Mouse (Mus musculus) retina, postnatal 7 days (tissue): Measurements from ENCODE around the gene Ctdspl.

Experiments used
- DNase-seq: peaks from one replicate; pipeline ENCODE4 v3.0.0-alpha.2; 2012; ENCODE audit warnings: low read depth, low spot score

The Ctdspl gene

GRCm38 (mm10) chr9:118988787-118989580 is 62.7 kb downstream of the Ctdspl start:
- DNase-seq: no peak

- DNase-seq: no peak
These were observed 64.2 kb downstream of the Ctdspl start for GRCm38 (mm10) chr9:118990490-118990889.

GRCm38 (mm10) chr9:118991750-118992585 is 65.7 kb downstream of the Ctdspl start:
- DNase-seq: no peak

- DNase-seq: no peak
These were observed 66.3 kb downstream of the Ctdspl start for GRCm38 (mm10) chr9:118992586-118992955.

DNA sequence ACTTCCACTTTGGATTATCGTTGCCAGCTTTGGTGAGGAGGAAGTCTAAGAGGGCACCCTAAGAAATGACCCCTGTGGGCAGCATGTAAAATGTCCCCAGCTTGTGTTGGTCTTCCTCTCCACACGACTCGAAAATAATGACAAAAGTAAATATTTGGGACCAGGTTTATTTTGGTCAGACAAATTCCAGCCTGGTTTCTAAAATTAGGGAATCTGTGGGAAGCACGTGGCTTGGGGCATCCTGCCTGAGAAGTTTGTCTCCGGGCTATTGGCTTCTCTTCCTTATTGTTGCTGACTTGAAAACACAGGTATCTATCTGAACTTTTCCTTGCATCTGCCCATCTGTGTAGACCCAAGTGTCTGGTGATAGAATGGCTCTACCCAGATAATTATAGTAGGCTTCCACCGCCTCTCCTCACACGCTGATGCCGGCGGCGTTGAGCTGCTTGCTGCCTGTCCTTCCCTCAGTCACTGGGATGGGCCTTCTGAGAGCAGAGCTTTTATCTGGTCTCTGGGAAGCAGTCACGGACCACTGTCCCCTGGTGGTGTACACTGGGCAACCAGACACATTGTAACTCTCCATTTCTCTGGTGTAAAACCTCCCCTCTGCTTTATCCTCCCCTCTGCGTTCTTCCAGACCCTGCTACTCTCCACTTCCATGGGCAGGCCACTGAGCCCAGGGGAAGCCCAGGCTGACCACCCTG is 68.4 kb downstream of the Ctdspl start:
- no peak for DNase-seq

DNA sequence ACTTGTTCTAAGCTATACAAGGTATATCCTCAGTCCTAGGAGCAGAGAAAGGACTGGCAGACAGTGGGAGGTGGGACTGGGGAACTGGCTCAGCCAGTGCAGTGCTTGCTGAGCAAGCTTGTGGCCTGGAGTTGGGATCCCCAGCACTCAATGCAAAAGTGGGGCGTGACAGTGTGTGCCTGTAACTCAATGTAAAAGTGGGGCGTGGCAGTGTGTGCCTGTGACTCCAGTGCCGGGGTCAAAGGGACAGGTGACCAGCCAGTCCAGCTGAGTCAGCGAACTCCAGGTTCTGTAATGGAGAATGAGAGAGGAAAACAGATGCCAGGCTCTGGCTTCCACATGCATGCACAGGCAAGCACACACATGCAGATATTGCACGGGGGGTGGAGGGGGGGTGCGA is 69.3 kb downstream of the Ctdspl start:
- no peak for DNase-seq

GRCm38 (mm10) chr9:118997241-118997640 is 71.0 kb downstream of the Ctdspl start:
- no peak for DNase-seq

GRCm38 (mm10) chr9:119000196-119000595 is 73.9 kb downstream of the Ctdspl start:
- no peak for DNase-seq

- DNase-seq: no peak
These were observed 76.0 kb downstream of the Ctdspl start for GRCm38 (mm10) chr9:119002267-119002666.

DNA sequence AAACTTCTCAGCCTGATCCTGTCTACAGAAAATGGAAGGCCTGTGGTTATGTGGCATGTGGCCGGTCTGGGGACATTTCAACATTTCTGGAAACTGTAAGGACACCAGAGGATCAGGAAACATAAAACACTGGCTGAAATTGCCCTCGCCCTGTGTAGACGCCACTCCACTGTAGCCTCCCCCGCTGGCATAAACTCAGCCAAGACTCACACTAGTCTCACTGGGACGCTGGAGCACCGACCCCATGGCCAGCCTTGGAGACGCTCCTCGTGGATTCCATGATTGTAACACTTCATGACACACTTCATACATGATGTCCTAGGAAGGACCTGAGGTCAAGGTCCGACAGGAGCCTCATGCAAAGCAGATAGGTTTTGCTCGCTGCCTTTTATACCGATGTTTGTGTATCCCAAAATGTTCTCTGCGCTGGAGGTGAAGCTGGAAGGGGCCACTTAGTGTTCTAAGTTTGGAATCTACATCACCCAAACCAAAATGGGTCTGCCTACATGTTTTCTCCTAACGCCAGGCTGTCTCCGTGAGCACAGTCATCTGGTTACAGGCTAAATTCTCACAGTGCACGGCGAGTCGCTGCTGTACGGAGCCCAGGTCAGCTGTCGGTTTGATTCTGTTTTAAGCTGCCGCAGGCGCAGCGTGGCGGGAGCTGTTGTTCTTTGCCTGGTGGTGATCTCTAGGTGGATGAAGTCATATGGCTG is 77.9 kb downstream of the Ctdspl start:
- DNase-seq: no peak

DNA sequence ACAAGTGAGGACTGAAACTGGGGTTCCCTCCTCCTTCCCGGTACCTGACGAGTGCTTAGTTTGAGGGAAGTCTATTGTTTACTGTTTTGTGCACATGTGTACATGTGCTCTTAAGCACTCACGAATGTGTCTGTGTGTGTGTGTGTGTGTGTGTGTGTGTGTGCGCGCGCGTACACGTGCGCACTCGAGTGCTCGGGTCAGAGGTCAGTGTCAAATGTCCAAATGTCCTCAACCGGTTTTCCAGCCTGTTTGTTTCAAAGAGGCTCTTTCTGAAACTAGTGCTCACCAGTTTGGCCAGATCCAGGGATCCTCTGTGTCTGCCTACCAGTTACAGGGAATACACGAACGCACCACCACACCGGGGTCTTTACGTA is 78.4 kb downstream of the Ctdspl start:
- DNase-seq: no peak

DNA sequence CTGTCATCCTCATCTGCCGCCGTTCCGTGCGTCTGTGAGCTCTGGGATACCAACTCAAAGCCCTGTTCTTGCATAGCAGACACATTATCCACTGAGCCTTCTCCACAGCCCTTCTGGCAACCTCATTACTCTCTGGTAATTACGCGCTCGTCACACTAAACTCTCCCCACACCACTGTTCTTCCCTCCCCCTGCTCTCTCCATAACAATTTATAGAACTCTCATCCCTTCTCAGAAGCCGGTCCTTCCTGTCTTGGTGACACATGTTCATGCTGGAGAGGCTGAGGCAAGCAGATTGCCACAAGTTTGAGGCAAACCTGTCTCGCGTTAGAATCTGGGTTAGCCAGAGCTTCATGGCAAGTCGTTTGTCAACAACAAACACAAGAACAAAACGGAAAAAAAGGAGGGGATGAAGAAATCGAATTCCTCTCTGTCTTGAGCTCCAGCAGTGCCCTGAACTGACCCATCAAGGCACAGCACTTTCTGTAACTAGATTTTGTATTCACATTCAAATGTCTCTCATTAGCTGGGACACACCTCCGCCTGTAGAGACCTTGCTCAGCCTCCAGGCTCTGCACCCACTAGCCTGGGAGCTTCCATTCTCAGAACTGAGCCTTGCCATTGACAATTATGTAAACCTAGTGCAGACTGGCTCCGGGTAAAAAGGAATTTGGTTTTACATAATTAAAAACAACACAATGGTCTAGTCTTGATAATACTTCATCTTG is 79.2 kb downstream of the Ctdspl start:
- no peak for DNase-seq

GRCm38 (mm10) chr9:119007266-119007665 is 81.0 kb downstream of the Ctdspl start:
- no peak for DNase-seq

DNA sequence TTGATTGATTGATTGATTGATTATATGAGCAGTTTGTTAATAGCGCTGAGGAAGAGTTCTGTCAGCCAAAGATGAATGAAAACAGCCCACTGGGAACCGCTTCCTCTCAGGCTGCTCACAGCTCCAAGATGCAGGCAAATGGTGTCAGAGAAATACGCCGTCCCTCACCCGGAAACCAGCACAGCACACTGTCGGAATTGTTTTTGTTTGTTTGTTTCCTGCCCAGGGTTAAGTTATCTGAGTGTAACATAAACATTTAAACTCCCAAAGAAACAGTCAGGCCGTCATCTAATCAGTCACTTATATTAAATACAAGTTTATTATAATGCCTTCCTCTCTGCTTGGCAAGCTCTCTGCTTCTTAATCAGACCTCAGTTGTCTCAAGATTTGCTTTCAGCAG is 82.6 kb downstream of the Ctdspl start:
- no peak for DNase-seq

DNA sequence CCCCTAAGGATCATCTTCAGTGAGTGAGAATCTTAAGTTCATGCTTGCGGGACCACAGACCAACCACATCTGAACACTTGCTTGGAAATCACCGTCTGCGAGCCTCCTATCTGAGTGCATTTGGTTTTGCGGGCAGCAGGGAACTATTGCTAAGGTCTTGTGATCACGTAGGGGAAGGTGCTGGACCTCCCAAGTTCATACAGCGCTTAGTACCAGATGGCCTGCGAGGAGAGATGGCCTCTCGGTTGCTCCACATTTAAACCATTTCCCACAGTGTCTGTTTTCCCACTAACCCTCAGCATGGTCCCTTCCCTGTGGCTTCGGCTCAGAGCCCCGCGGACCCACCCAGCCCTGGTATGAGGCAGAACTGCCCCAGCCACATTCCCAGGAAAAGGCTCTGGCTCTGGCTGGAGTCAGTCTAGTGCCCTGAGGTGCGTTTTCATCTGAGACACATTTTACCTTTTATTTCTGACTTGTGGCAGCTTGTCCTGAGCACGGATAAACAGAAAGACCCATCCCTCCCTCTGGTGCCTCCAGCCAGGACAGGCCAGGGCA is 84.0 kb downstream of the Ctdspl start:
- DNase-seq: no peak

- DNase-seq: no peak
These were observed 90.7 kb downstream of the Ctdspl start for GRCm38 (mm10) chr9:119016785-119017507.

GRCm38 (mm10) chr9:119021731-119022130 is 95.5 kb downstream of the Ctdspl start:
- no peak for DNase-seq

GRCm38 (mm10) chr9:119025263-119025662 is 99.0 kb downstream of the Ctdspl start:
- DNase-seq: no peak

DNA sequence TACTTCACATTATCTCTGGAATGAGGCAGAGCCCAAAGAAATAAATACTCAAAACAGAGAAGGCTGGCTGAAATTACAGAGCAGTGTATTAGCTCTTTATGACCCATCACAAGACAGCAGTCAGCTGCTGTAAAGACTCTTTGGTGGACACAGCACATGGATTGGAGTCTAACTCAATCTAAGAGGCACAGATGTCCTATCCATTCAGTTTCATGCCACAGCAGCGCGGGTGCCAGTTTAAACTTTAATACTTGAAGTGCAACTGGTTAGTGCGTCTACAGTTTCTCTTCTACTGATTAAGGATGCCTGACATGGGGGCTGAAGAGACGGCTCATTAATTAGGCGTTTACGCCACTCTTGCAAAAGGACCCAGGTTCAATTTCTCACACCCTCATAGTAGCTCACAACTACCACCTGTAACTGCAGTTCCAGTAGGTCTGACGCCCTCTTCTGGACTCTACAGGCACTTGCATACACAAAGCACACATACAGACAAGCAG is 99.6 kb downstream of the Ctdspl start:
- DNase-seq: no peak

DNA sequence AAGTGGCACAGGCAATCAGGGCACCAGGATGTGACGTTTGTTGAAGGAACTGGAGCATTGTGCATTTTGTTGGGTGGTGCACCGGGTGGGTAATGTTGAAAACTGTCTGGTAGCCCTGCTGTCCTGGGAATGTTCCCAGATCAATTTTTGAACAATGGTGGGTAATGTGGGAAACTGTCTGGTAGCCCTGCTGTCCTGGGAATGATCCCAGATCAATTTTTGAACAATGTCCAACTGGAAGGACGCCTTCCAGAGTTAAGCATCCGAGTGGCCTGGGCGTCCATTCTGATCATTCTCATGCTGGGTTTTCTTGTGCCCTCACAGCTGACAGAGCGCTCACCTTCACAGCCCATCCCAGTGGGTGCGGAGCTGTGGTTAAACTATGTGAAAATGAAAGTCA is 101.1 kb downstream of the Ctdspl start:
- no peak for DNase-seq
